Mouse (Mus musculus): Measurements from ENCODE around the gene Gm20388. TPM values are rescaled to one million over a fixed set of nuclear protein-coding genes. Genes with fewer than 3 reads are reported as not detected.

The Gm20388 gene
- polyA plus RNA-seq, 1 experiment: 28.4 TPM

GRCm38 (mm10) chr8:123117127-123117731, 3206.6 kb downstream of the Gm20388 start, which contains the start of gene Cpne7:
Gene Cpne7, plus strand, starts transcription at chr8:123117374.

GRCm38 (mm10) chr8:123157888-123158465, 3247.3 kb downstream of the Gm20388 start, which contains the start of gene Sult5a1:
Gene Sult5a1, minus strand, starts transcription at chr8:123158315.

GRCm38 (mm10) chr8:123185566-123186409, 3275.1 kb downstream of the Gm20388 start, which contains the start of gene Dpep1:
Gene Dpep1, plus strand, starts transcription at chr8:123186242.

GRCm38 (mm10) chr8:123212321-123213117, 3301.9 kb downstream of the Gm20388 start, which contains the start of the genes Chmp1a and Spata33:
Gene Chmp1a, minus strand, starts transcription at chr8:123212763.
Gene Spata33, plus strand, starts transcription at chr8:123212832.

GRCm38 (mm10) chr8:123224278-123225266, 3313.9 kb downstream of the Gm20388 start, which contains the start of gene Cdk10:
Gene Cdk10, plus strand, starts transcription at chr8:123224842.

GRCm38 (mm10) chr8:123235520-123236497, 3325.2 kb downstream of the Gm20388 start, which contains the start of gene Spata2l:
Gene Spata2l, minus strand, starts transcription at chr8:123236233.

GRCm38 (mm10) chr8:123254099-123254885, 3343.7 kb downstream of the Gm20388 start, which contains the start of the genes Zfp276 and Vps9d1:
Gene Zfp276, plus strand, starts transcription at chr8:123254195.
Gene Vps9d1, minus strand, starts transcription at chr8:123254348.

GRCm38 (mm10) chr8:123318467-123318911, 3407.8 kb downstream of the Gm20388 start, which contains the start of gene Fanca:
Gene Fanca, minus strand, starts transcription at chr8:123318576.

GRCm38 (mm10) chr8:123332262-123333090, 3421.8 kb downstream of the Gm20388 start, which contains the start of gene Spire2:
Gene Spire2, plus strand, starts transcription at chr8:123332713.

GRCm38 (mm10) chr8:123373403-123374238, 3463.0 kb downstream of the Gm20388 start, which contains the start of gene Tcf25:
Gene Tcf25, plus strand, starts transcription at chr8:123373753.

GRCm38 (mm10) chr8:123406786-123407185, 3496.1 kb downstream of the Gm20388 start, which contains the start of gene Mc1r:
Gene Mc1r, plus strand, starts transcription at chr8:123407107.

GRCm38 (mm10) chr8:123411246-123411645, 3500.6 kb downstream of the Gm20388 start, which contains the start of gene Tubb3:
Gene Tubb3, plus strand, starts transcription at chr8:123411424.

GRCm38 (mm10) chr8:123423441-123423840, 3512.8 kb downstream of the Gm20388 start, which contains the start of gene Def8:
Gene Def8, plus strand, starts transcription at chr8:123423527.

GRCm38 (mm10) chr8:123477737-123478258, 3567.2 kb downstream of the Gm20388 start, which contains the start of gene Afg3l1:
Gene Afg3l1, plus strand, starts transcription at chr8:123477903.

GRCm38 (mm10) chr8:123514781-123515539, 3604.3 kb downstream of the Gm20388 start, which contains the start of gene Dbndd1:
Gene Dbndd1, minus strand, starts transcription at chr8:123515463.

